Mouse (Mus musculus): Measurements from ENCODE around the gene Rims4. TPM values are rescaled to one million over a fixed set of nuclear protein-coding genes. Genes with fewer than 3 reads are reported as not detected.

The Rims4 gene
- polyA plus RNA-seq, 1 experiment from 2014 or later: 0.13 TPM

GRCm38 (mm10) chr2:163928464-163929200 is 10.1 kb upstream of the Rims4 start:
- no peak for ATAC-seq (ENCODE audit: insufficient number of reproducible peaks, low FRiP score, low TSS enrichment, low read depth)
- H3K27ac ChIP-seq: no peak overlapping the region
- WGBS: 40% methylated on average over 7 of the region's 7 CpGs
- H3K9me3 ChIP-seq: no peaks in the 10 kb centered on the region
- no peaks in the 10 kb centered on the region for H3K36me3 ChIP-seq
- H3K4me1 ChIP-seq: 0 out of 2 replicates have a peak, but pooled peaks cover 2% of the 10 kb centered on the region
- H3K9ac ChIP-seq: no peak overlapping the region
- H3K27me3 ChIP-seq: no peaks in the 10 kb centered on the region
- no peak overlapping the region for H3K4me2 ChIP-seq
- no peak overlapping the region for H3K4me3 ChIP-seq

GRCm38 (mm10) chr2:163925044-163925443 is 6.6 kb upstream of the Rims4 start:
- 92% methylated on average over 10 of the region's 10 CpGs for WGBS
- Histone ChIP-seq H3K27ac (no peak overlapping the region), H3K27me3 (peaks cover 27% of the 10 kb centered on the region), H3K4me3 (no peak overlapping the region), H3K4me2 (no peak overlapping the region), H3K9ac (no peak overlapping the region), H3K4me1 (0 out of 2 replicates have a peak, but pooled peaks cover 2% of the 10 kb centered on the region), H3K36me3 (no peaks in the 10 kb centered on the region), H3K9me3 (no peaks in the 10 kb centered on the region)
- no peak for ATAC-seq (ENCODE audit: insufficient number of reproducible peaks, low FRiP score, low TSS enrichment, low read depth)

GRCm38 (mm10) chr2:163924531-163924930 is 6.0 kb upstream of the Rims4 start:
- peaks cover 32% of the 10 kb centered on the region for H3K27me3 ChIP-seq
- H3K9me3 ChIP-seq: no peaks in the 10 kb centered on the region
- no peak overlapping the region for H3K4me3 ChIP-seq
- no peaks in the 10 kb centered on the region for H3K36me3 ChIP-seq
- H3K9ac ChIP-seq: no peak overlapping the region
- H3K27ac ChIP-seq: no peak overlapping the region
- H3K4me2 ChIP-seq: no peak overlapping the region
- 0 out of 2 replicates have a peak, but pooled peaks cover 2% of the 10 kb centered on the region for H3K4me1 ChIP-seq
- WGBS: 61% methylated on average over 3 of the region's 3 CpGs
- ATAC-seq (ENCODE audit: insufficient number of reproducible peaks, low FRiP score, low TSS enrichment, low read depth): no peak

GRCm38 (mm10) chr2:163923113-163923512 is 4.6 kb upstream of the Rims4 start:
- no peak overlapping the region for H3K27ac ChIP-seq
- WGBS: 58% methylated on average over 9 of the region's 9 CpGs
- no peaks in the 10 kb centered on the region for H3K9me3 ChIP-seq

GRCm38 (mm10) chr2:163919581-163919980 is 1.1 kb upstream of the Rims4 start:
- H3K4me3 ChIP-seq: no peak overlapping the region
- no peaks in the 10 kb centered on the region for H3K36me3 ChIP-seq
- H3K9me3 ChIP-seq: no peaks in the 10 kb centered on the region
- H3K27me3 ChIP-seq: peaks cover 80% of the 10 kb centered on the region
- no peak overlapping the region for H3K27ac ChIP-seq
- ATAC-seq (ENCODE audit: insufficient number of reproducible peaks, low FRiP score, low TSS enrichment, low read depth): no peak
- H3K4me1 ChIP-seq: peaks cover 7% of the 10 kb centered on the region
- no peak overlapping the region for H3K4me2 ChIP-seq
- WGBS: 80% methylated on average over 3 of the region's 3 CpGs
- no peak overlapping the region for H3K9ac ChIP-seq

More at GRCm38 (mm10) chr2:163923113-163923512, 4.6 kb upstream of the Rims4 start:
- no peak overlapping the region for H3K4me3 ChIP-seq
- no peak overlapping the region for H3K4me2 ChIP-seq
- H3K27me3 ChIP-seq: peaks cover 46% of the 10 kb centered on the region
- peaks cover 6% of the 10 kb centered on the region for H3K4me1 ChIP-seq
- H3K9ac ChIP-seq: no peak overlapping the region
- no peak for ATAC-seq (ENCODE audit: insufficient number of reproducible peaks, low FRiP score, low TSS enrichment, low read depth)
- H3K36me3 ChIP-seq: no peaks in the 10 kb centered on the region

GRCm38 (mm10) chr2:163916703-163917102 is 1.8 kb downstream of the Rims4 start:
- no peak overlapping the region for H3K27ac ChIP-seq

GRCm38 (mm10) chr2:163915294-163915791 is 3.1 kb downstream of the Rims4 start:
- WGBS: 57% methylated on average over 9 of the region's 9 CpGs
- ATAC-seq (ENCODE audit: insufficient number of reproducible peaks, low FRiP score, low TSS enrichment, low read depth): no peak
- H3K4me1 ChIP-seq: peaks cover 13% of the 10 kb centered on the region
- H3K9ac ChIP-seq: no peak overlapping the region
- no peak overlapping the region for H3K4me3 ChIP-seq
- H3K27me3 ChIP-seq: peaks cover 84% of the 10 kb centered on the region
- H3K36me3 ChIP-seq: no peaks in the 10 kb centered on the region
- no peak overlapping the region for H3K4me2 ChIP-seq
- H3K27ac ChIP-seq: no peak overlapping the region
- H3K9me3 ChIP-seq: no peaks in the 10 kb centered on the region

More at GRCm38 (mm10) chr2:163916703-163917102, 1.8 kb downstream of the Rims4 start:
- H3K36me3 ChIP-seq: no peaks in the 10 kb centered on the region
- H3K4me1 ChIP-seq: peaks cover 13% of the 10 kb centered on the region
- H3K4me3 ChIP-seq: no peak overlapping the region
- H3K27me3 ChIP-seq: peaks cover 96% of the 10 kb centered on the region
- WGBS: 72% methylated on average over 7 of the region's 7 CpGs
- H3K4me2 ChIP-seq: no peak overlapping the region
- H3K9ac ChIP-seq: no peak overlapping the region
- no peak for ATAC-seq (ENCODE audit: insufficient number of reproducible peaks, low FRiP score, low TSS enrichment, low read depth)
- no peaks in the 10 kb centered on the region for H3K9me3 ChIP-seq

- no peaks in the 10 kb centered on the region for H3K36me3 ChIP-seq
- no peak for ATAC-seq (ENCODE audit: insufficient number of reproducible peaks, low FRiP score, low TSS enrichment, low read depth)
- no peak overlapping the region for H3K4me2 ChIP-seq
- 4% methylated on average over 10 of the region's 10 CpGs for WGBS
- H3K4me3 ChIP-seq: no peak overlapping the region
- peaks cover 13% of the 10 kb centered on the region for H3K4me1 ChIP-seq
- H3K9ac ChIP-seq: no peak overlapping the region
- no peaks in the 10 kb centered on the region for H3K9me3 ChIP-seq
- peaks cover 71% of the 10 kb centered on the region for H3K27me3 ChIP-seq
- no peak overlapping the region for H3K27ac ChIP-seq
Measured at GRCm38 (mm10) chr2:163914107-163914506, 4.4 kb downstream of the Rims4 start.

- no peaks in the 10 kb centered on the region for H3K9me3 ChIP-seq
- H3K4me3 ChIP-seq: no peak overlapping the region
- no peak overlapping the region for H3K27ac ChIP-seq
- peaks cover 67% of the 10 kb centered on the region for H3K27me3 ChIP-seq
- no peak for ATAC-seq (ENCODE audit: insufficient number of reproducible peaks, low FRiP score, low TSS enrichment, low read depth)
- H3K4me2 ChIP-seq: no peak overlapping the region
- H3K4me1 ChIP-seq: peaks cover 12% of the 10 kb centered on the region
- H3K36me3 ChIP-seq: no peaks in the 10 kb centered on the region
- no peak overlapping the region for H3K9ac ChIP-seq
- 27% methylated on average over 7 of the region's 7 CpGs for WGBS
Measured at GRCm38 (mm10) chr2:163913704-163914103, 4.8 kb downstream of the Rims4 start.

- H3K4me2 ChIP-seq: no peak overlapping the region
- no peaks in the 10 kb centered on the region for H3K9me3 ChIP-seq
- H3K36me3 ChIP-seq: no peaks in the 10 kb centered on the region
- no peak overlapping the region for H3K4me3 ChIP-seq
- no peak for ATAC-seq (ENCODE audit: insufficient number of reproducible peaks, low FRiP score, low TSS enrichment, low read depth)
- peaks cover 53% of the 10 kb centered on the region for H3K27me3 ChIP-seq
- peaks cover 5% of the 10 kb centered on the region for H3K4me1 ChIP-seq
- no peak overlapping the region for H3K9ac ChIP-seq
- 61% methylated on average over 14 of the region's 14 CpGs for WGBS
- no peak overlapping the region for H3K27ac ChIP-seq
Measured at GRCm38 (mm10) chr2:163911826-163912444, 6.5 kb downstream of the Rims4 start.

GRCm38 (mm10) chr2:163909604-163910003 is 8.9 kb downstream of the Rims4 start:
- no peaks in the 10 kb centered on the region for H3K36me3 ChIP-seq
- ATAC-seq (ENCODE audit: insufficient number of reproducible peaks, low FRiP score, low TSS enrichment, low read depth): no peak
- no peak overlapping the region for H3K4me2 ChIP-seq
- peaks cover 37% of the 10 kb centered on the region for H3K27me3 ChIP-seq
- peaks cover 5% of the 10 kb centered on the region for H3K4me1 ChIP-seq
- no peaks in the 10 kb centered on the region for H3K9me3 ChIP-seq
- 80% methylated on average over 7 of the region's 7 CpGs for WGBS
- H3K9ac ChIP-seq: no peak overlapping the region
- no peak overlapping the region for H3K4me3 ChIP-seq
- no peak overlapping the region for H3K27ac ChIP-seq

GRCm38 (mm10) chr2:163907131-163907530 is 11.4 kb downstream of the Rims4 start:
- WGBS: 29% methylated on average over 5 of the region's 5 CpGs
- no peaks in the 10 kb centered on the region for H3K36me3 ChIP-seq
- H3K4me1 ChIP-seq: peaks cover 3% of the 10 kb centered on the region
- ATAC-seq (ENCODE audit: insufficient number of reproducible peaks, low FRiP score, low TSS enrichment, low read depth): no peak
- no peak overlapping the region for H3K4me2 ChIP-seq
- no peaks in the 10 kb centered on the region for H3K9me3 ChIP-seq
- H3K9ac ChIP-seq: no peak overlapping the region
- H3K27me3 ChIP-seq: peaks cover 17% of the 10 kb centered on the region
- no peak overlapping the region for H3K4me3 ChIP-seq
- H3K27ac ChIP-seq: no peak overlapping the region
